Mouse (Mus musculus) heart, embryonic 11.5 days (tissue): ENCODE measurements around the gene Plxna4. TPM values are rescaled to one million over a fixed set of nuclear protein-coding genes. Genes with fewer than 3 reads are reported as not detected.

Experiments used
- ATAC-seq: fragments of 200-750 bp; cut with Nextera tagmentation; replicated peaks from 2 replicates; pipeline ENCODE4 v1.8.0; 2017; ENCODE audit warnings: moderate library complexity; ENCODE audit not compliant: insufficient number of reproducible peaks, low FRiP score, low TSS enrichment
- H3K27ac ChIP-seq: fragments of 300-500 bp; sonication (generic); 2 replicates; pipeline ENCODE4 v1.5.1; 2014; ENCODE audit warnings: mild to moderate bottlenecking, low read depth, low read length
- H3K27me3 ChIP-seq: fragments of 300-500 bp; sonication (generic); 2 replicates; pipeline ENCODE4 v1.6.1; 2014; ENCODE audit warnings: mild to moderate bottlenecking, low read length, mixed read lengths; ENCODE audit not compliant: control insufficient read depth, insufficient read depth
- H3K36me3 ChIP-seq: fragments of 300-500 bp; sonication (generic); 2 replicates; pipeline ENCODE4 v1.6.1; 2014; ENCODE audit warnings: mild to moderate bottlenecking, low read length, moderate library complexity, mixed read lengths; ENCODE audit not compliant: control insufficient read depth, insufficient read depth
- H3K4me1 ChIP-seq: fragments of 300-500 bp; sonication (generic); 2 replicates; pipeline ENCODE4 v1.6.1; 2014; ENCODE audit warnings: low read length; ENCODE audit not compliant: control insufficient read depth, insufficient read depth
- H3K4me2 ChIP-seq: fragments of 300-500 bp; sonication (generic); 2 replicates; pipeline ENCODE4 v1.6.1; 2014; ENCODE audit warnings: mild to moderate bottlenecking, moderate library complexity
- H3K4me3 ChIP-seq: fragments of 300-500 bp; sonication (generic); 2 replicates; pipeline ENCODE4 v1.5.1; 2014; ENCODE audit warnings: low read depth, low read length
- H3K9ac ChIP-seq: fragments of 300-500 bp; sonication (generic); 2 replicates; pipeline ENCODE4 v1.6.1; 2014; ENCODE audit warnings: mild to moderate bottlenecking, low read depth, low read length, moderate library complexity
- H3K9me3 ChIP-seq: fragments of 300-500 bp; sonication (generic); replicated peaks from 2 replicates; pipeline ENCODE4 v1.6.1; 2016; ENCODE audit warnings: low read length; ENCODE audit not compliant: control insufficient read depth
- WGBS: fragments of 180-500 bp; shearing (Covaris S2); extraction: QIAGEN DNeasy Blood & Tissue Kit; methylation state at CpG from one replicate; pipeline ENCODE4 v1.1.7; 2014; ENCODE audit not compliant: insufficient replicate concordance; 5-methylcytosine and 5-hydroxymethylcytosine counted together
- polyA plus RNA-seq: library from polyadenylated mRNA; unstranded; fragments of >200 nt; fragmentation: Nextera tagmentation; extraction: Ambion mirVana; gene quantifications from 2 replicates; pipeline ENCODE4 v1.2.1, GENCODE M21; 2014

Gene Plxna4
- polyA plus RNA-seq, 1 experiment from 2014 or later: 9.1 TPM

DNA sequence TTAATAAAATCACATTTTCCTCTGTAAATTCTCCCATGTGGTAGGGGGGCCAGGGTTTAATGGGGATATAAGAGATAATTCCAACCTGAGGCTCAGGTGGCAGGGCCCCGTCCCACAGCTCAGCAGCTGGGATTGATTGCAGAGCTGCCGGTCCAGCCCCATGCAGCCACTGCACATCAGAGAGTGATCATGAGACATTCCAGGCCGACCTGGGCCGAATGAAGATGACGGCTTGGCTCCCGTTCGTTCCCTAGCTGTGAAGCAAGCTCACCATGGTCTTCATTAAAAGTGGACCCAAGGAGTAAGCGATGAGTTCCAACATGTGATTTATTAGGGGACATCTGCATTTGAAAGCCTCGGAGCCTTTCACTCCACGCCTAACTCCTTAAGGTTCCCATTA lies 206.5 kb downstream of the Plxna4 start:
- Histone ChIP-seq H3K27me3 (no peaks in the 10 kb centered on the region), H3K36me3 (no peaks in the 10 kb centered on the region), H3K27ac (no peak overlapping the region), H3K4me3 (no peak overlapping the region), H3K4me1 (peaks cover 20% of the 10 kb centered on the region), H3K9ac (no peak overlapping the region), H3K9me3 (no peaks in the 10 kb centered on the region), H3K4me2 (no peak overlapping the region)
- ATAC-seq: no peak
- WGBS: 41% methylated on average over 10 of the region's 10 CpGs

DNA sequence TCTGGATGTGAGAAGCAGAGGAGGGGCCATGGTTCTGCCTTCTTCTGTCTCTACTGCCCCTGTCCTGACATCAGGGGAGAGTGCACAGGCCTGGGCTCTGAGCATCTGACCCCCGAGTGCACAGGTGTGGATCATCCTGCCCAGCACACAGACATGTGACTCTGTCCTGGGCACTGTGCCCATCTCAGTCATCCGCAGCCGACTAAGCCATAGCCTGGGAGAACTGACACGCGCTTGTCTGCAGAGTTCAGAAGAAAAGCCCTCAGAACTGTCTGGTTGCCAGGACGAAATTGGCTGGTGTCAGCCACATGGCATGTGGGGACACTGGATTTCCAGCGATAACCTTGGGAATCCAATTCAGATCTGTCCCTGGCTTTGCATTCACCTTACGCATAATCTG lies 210.8 kb downstream of the Plxna4 start:
- no peak for ATAC-seq
- Histone ChIP-seq H3K27ac (0 out of 2 replicates have a peak overlapping the region, but pooled peaks have one; percentile 22), H3K4me2 (no peak overlapping the region), H3K9ac (no peak overlapping the region), H3K9me3 (no peaks in the 10 kb centered on the region), H3K36me3 (no peaks in the 10 kb centered on the region), H3K4me1 (peaks cover 19% of the 10 kb centered on the region), H3K27me3 (no peaks in the 10 kb centered on the region), H3K4me3 (no peak overlapping the region)
- 66% methylated on average over 8 of the region's 8 CpGs for WGBS

DNA sequence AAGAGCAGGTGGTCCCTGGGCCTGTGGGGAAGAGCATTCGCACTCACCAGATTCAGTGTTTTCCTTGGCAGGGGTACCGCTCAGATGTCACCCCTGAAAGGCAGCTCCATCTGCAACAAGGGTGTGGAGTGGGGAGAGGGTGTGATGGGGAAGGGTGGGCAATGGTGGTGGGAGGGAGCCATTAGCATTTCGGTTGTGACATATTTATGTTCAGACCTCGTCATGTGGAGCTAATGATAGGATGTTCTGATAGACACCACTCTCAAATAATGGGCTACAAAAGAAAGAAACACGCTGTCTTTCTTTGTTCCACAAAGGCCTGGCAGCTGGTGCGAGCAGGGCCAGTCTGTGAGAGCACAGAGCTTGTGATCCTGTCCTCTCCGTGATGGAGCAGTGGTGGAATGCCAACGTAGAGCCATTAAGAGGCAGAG lies 214.0 kb downstream of the Plxna4 start:
- no peak overlapping the region for H3K27ac ChIP-seq
- H3K9ac ChIP-seq: no peak overlapping the region
- no peaks in the 10 kb centered on the region for H3K9me3 ChIP-seq
- H3K4me1 ChIP-seq: peaks cover 18% of the 10 kb centered on the region
- H3K36me3 ChIP-seq: no peaks in the 10 kb centered on the region
- no peak overlapping the region for H3K4me2 ChIP-seq
- no peak for ATAC-seq
- H3K4me3 ChIP-seq: no peak overlapping the region
- H3K27me3 ChIP-seq: no peaks in the 10 kb centered on the region
- 85% methylated on average over 8 of the region's 8 CpGs for WGBS

DNA sequence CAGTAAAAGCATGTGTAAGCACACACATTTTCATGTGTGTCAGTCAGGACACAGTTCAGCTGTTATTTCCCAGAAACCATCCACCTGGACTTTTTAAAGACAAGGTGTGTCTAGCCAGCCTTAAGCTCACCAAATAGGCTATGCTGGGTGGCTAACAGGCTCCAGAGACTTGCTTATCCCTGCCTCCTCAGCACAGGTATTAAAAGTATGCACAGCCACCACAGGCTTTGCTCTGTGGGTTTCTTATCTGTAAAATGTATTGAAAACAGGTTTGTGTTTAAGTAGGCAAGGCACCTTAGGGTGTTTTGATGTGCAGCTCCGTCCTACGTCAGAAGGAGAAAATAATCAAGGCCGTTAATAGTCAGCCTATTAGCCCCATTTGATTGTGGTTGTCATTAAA lies 218.9 kb downstream of the Plxna4 start:
- no peak for ATAC-seq
- Histone ChIP-seq H3K4me3 (no peak overlapping the region), H3K4me2 (no peak overlapping the region), H3K9ac (no peak overlapping the region), H3K4me1 (no peaks in the 10 kb centered on the region; the same call in 1 of the 2 replicates), H3K9me3 (no peaks in the 10 kb centered on the region), H3K27ac (no peak overlapping the region), H3K27me3 (no peaks in the 10 kb centered on the region), H3K36me3 (no peaks in the 10 kb centered on the region)
- WGBS: 68% methylated on average over 3 of the region's 3 CpGs

DNA sequence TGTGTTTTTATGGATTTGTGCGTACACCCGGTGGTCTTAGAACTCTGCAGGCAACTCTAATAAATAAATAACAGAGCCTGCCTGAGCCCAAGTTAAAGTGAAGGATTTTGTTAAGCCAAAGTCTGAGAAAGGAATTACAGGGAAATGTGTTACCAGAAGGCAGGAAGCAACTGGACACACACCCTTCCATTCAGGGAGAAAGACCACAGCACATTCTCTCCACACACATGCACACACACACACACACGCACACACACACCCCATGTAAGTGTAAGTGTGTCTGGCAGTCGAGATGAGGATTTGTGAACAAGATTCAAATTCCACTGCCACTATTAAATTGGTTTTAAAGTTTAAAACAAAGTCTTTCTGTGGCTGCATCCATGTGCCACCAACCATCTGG lies 219.6 kb downstream of the Plxna4 start:
- H3K4me3 ChIP-seq: no peak overlapping the region
- H3K27ac ChIP-seq: no peak overlapping the region
- no peaks in the 10 kb centered on the region for H3K9me3 ChIP-seq
- H3K4me1 ChIP-seq: no peaks in the 10 kb centered on the region; the same call in 1 of the 2 replicates
- H3K9ac ChIP-seq: no peak overlapping the region
- no peak for ATAC-seq
- no peak overlapping the region for H3K4me2 ChIP-seq
- WGBS: 70% methylated on average over 4 of the region's 4 CpGs
- H3K36me3 ChIP-seq: no peaks in the 10 kb centered on the region
- no peaks in the 10 kb centered on the region for H3K27me3 ChIP-seq

DNA sequence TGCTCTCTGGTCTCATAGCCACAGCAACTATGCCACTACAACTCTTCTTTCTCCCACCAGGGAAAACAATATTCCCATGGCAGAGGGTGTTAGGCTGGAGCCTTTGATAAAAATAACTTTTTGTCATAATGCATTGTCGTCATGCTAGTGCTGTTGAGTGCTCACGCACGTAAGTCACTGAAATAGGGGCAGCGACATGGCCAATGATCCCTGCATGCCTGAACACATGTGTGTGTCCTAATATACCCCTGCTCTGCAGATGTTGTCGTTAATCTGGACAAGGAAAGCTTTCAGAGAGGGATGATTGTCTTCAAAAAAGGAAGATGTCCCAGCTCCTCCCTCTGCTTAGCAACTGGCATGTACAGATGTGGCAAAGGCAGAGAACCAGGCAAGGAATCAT lies 223.1 kb downstream of the Plxna4 start:
- H3K4me3 ChIP-seq: no peak overlapping the region
- peaks cover 2% of the 10 kb centered on the region for H3K4me1 ChIP-seq
- no peak overlapping the region for H3K27ac ChIP-seq
- ATAC-seq: no peak
- H3K36me3 ChIP-seq: no peaks in the 10 kb centered on the region
- no peaks in the 10 kb centered on the region for H3K9me3 ChIP-seq
- H3K4me2 ChIP-seq: no peak overlapping the region
- WGBS: 84% methylated on average over 5 of the region's 5 CpGs
- no peaks in the 10 kb centered on the region for H3K27me3 ChIP-seq
- H3K9ac ChIP-seq: no peak overlapping the region

DNA sequence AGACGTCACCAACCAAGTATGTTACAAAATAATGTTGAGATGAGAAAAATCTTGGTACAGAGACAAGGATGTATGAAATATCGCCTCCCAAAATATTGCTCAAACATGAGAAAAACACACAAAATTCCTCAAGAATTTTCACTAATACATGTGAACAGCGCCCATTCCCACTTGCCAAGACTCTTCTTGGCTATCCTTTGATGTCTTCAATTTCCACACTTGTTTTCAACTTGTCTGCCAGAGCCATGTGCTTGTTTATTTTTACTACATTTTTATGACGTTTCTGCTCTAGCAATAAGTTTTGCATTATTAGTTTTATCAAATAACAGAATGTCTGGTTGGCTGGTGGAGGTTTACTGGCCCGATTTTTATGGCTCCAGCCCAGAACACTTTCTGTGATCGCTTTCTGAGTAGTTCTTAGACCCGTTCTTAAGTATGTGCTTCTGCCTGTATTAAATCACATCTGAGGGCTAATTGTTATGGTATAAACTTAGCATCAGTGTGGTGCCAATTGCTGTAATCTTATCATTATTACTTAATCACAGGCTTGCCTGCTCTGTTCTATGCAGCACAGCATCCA lies 224.4 kb downstream of the Plxna4 start:
- WGBS: 81% methylated on average over 7 of the region's 7 CpGs
- Histone ChIP-seq H3K36me3 (no peaks in the 10 kb centered on the region), H3K4me1 (peaks cover 9% of the 10 kb centered on the region)

DNA sequence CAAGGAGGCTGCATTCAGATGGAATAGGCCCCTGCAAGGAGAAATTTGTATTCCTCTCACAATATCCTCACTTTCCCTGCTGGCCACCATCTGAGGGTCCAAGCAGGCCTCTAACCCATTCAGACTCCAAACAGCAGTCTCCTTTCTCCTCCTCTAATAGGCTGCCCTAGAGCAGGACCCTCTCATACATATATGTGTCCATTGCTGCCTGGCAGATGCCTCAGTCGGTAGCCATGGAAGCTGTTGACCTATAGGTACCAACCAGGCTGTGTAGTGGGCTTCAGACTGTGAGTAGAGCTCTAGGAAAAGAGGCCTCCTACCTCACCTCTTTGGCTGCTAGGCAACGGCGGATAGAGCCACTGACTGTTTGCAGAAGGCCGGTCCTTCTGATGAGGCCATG lies 225.6 kb downstream of the Plxna4 start:
- peaks cover 9% of the 10 kb centered on the region for H3K4me1 ChIP-seq
- no peaks in the 10 kb centered on the region for H3K36me3 ChIP-seq
- H3K9ac ChIP-seq: no peak overlapping the region
- 84% methylated on average over 4 of the region's 4 CpGs for WGBS
- no peaks in the 10 kb centered on the region for H3K9me3 ChIP-seq
- H3K4me2 ChIP-seq: no peak overlapping the region
- ATAC-seq: no peak
- no peak overlapping the region for H3K4me3 ChIP-seq
- H3K27ac ChIP-seq: no peak overlapping the region
- H3K27me3 ChIP-seq: no peaks in the 10 kb centered on the region

More for the DNA sequence above, 224.4 kb downstream of the Plxna4 start:
- Histone ChIP-seq H3K4me2 (no peak overlapping the region), H3K9ac (no peak overlapping the region), H3K9me3 (no peaks in the 10 kb centered on the region), H3K27ac (no peak overlapping the region), H3K27me3 (no peaks in the 10 kb centered on the region), H3K4me3 (no peak overlapping the region)
- no peak for ATAC-seq

DNA sequence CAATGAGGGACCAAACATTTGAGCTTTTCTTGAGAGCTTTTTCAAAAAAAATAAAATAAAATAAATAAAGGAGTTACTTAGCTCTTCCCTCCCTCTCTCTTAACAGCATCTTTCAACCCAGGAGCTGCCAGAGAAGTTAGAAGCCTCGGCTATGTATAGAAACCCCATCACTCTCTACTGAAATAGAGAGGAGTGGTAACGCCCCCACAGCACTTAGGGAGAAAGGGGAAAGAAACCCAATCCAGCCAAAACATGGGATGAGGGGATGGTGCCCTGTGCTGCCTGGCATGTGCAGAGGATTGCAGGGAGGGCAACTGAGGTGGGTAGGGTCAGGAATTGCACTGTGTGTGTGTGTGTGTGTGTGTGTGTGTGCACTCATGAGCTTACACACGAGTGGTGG lies 228.3 kb downstream of the Plxna4 start:
- WGBS: 34% methylated on average over 3 of the region's 3 CpGs
- no peak for ATAC-seq
- Histone ChIP-seq H3K27ac (peak overlapping the region; percentile 15; the same call in 1 of the 2 replicates), H3K9me3 (no peaks in the 10 kb centered on the region), H3K4me2 (no peak overlapping the region), H3K36me3 (no peaks in the 10 kb centered on the region), H3K4me1 (peaks cover 16% of the 10 kb centered on the region), H3K4me3 (no peak overlapping the region), H3K27me3 (no peaks in the 10 kb centered on the region), H3K9ac (no peak overlapping the region)
